Mouse (Mus musculus) neural tube, embryonic 13.5 days (tissue): Measurements from ENCODE around the gene Arhgap18. TPM values are rescaled to one million over a fixed set of nuclear protein-coding genes. Genes with fewer than 3 reads are reported as not detected.
"Not testable (repeated sequence)": the region's sequence is repeated elsewhere in the genome, so short reads cannot be mapped to it uniquely, and the experiment has no call there.

Experiments used
- ATAC-seq: fragments of 200-750 bp; cut with Nextera tagmentation; 2 replicates; pipeline ENCODE4 v1.8.0; 2017; ENCODE audit warnings: low read depth, mild to moderate bottlenecking, moderate TSS enrichment, moderate library complexity
- H3K27ac ChIP-seq: fragments of 300-500 bp; sonication (generic); replicated peaks from 2 replicates; pipeline ENCODE4 v1.5.1; 2015; ENCODE audit warnings: moderate library complexity, mild to moderate bottlenecking, inconsistent platforms
- H3K27me3 ChIP-seq: fragments of 300-500 bp; sonication (generic); 2 replicates; pipeline ENCODE4 v1.6.1; 2015; ENCODE audit warnings: mild to moderate bottlenecking, inconsistent platforms
- H3K36me3 ChIP-seq: fragments of 300-500 bp; sonication (generic); 2 replicates; pipeline ENCODE4 v1.6.1; 2015; ENCODE audit warnings: mild to moderate bottlenecking, inconsistent platforms
- H3K4me1 ChIP-seq: fragments of 300-500 bp; sonication (generic); replicated peaks from 2 replicates; pipeline ENCODE4 v1.6.1; 2015; ENCODE audit warnings: inconsistent platforms
- H3K4me2 ChIP-seq: fragments of 300-500 bp; sonication (generic); 2 replicates; pipeline ENCODE4 v1.6.1; 2015; ENCODE audit warnings: inconsistent platforms, mild to moderate bottlenecking, moderate library complexity
- H3K4me3 ChIP-seq: fragments of 300-500 bp; sonication (generic); 2 replicates; pipeline ENCODE4 v1.5.1; 2015; ENCODE audit warnings: mild to moderate bottlenecking, inconsistent platforms
- H3K9ac ChIP-seq: fragments of 300-500 bp; sonication (generic); 2 replicates; pipeline ENCODE4 v1.6.1; 2015; ENCODE audit warnings: moderate library complexity, mild to moderate bottlenecking, inconsistent platforms
- H3K9me3 ChIP-seq: fragments of 300-500 bp; sonication (generic); 2 replicates; pipeline ENCODE4 v1.6.1; 2016; ENCODE audit warnings: inconsistent platforms
- WGBS: fragments of 180-500 bp; shearing (Covaris S2); methylation state at CpG from one replicate; pipeline ENCODE4 v1.1.7; 2015; 5-methylcytosine and 5-hydroxymethylcytosine counted together
- polyA plus RNA-seq: library from polyadenylated mRNA; unstranded; fragments of >200 nt; fragmentation: Nextera tagmentation; extraction: Ambion mirVana; gene quantifications from 2 replicates; pipeline ENCODE4 v1.2.1, GENCODE M21; 2015

The Arhgap18 gene
- polyA plus RNA-seq, 1 experiment from 2014 or later, result 13.9 TPM

GRCm38 (mm10) chr10:26890269-26890955, 137.2 kb downstream of the Arhgap18 start:
- Histone ChIP-seq H3K4me3 (no peak overlapping the region), H3K4me1 (no peaks in the 10 kb centered on the region; the same call in 1 of the 2 replicates), H3K9me3 (no peaks in the 10 kb centered on the region), H3K27ac (no peak overlapping the region), H3K27me3 (no peaks in the 10 kb centered on the region), H3K9ac (no peak overlapping the region), H3K4me2 (no peak overlapping the region), H3K36me3 (no peaks in the 10 kb centered on the region)
- 4% methylated on average over 4 of the region's 4 CpGs for WGBS
- ATAC-seq, result peak; percentile 87

- no peaks in the 10 kb centered on the region for H3K36me3 ChIP-seq
- H3K27ac ChIP-seq, result no peak overlapping the region
- H3K9me3 ChIP-seq, result no peaks in the 10 kb centered on the region
- 70% methylated on average over 1 of the region's 1 CpGs for WGBS
- H3K4me2 ChIP-seq, result no peak overlapping the region
- H3K4me3 ChIP-seq, result no peak overlapping the region
- no peaks in the 10 kb centered on the region for H3K27me3 ChIP-seq
- no peak for ATAC-seq
- H3K4me1 ChIP-seq, result no peaks in the 10 kb centered on the region; the same call in 1 of the 2 replicates
- H3K9ac ChIP-seq, result no peak overlapping the region
These were observed 139.9 kb downstream of the Arhgap18 start for GRCm38 (mm10) chr10:26893091-26893490.

- no peaks in the 10 kb centered on the region for H3K9me3 ChIP-seq
- H3K4me3 ChIP-seq, result no peak overlapping the region
- H3K27ac ChIP-seq, result no peak overlapping the region
- no peaks in the 10 kb centered on the region for H3K36me3 ChIP-seq
- H3K4me2 ChIP-seq, result no peak overlapping the region
- WGBS, result 81% methylated on average over 6 of the region's 6 CpGs
- ATAC-seq, result no peak
- H3K9ac ChIP-seq, result no peak overlapping the region
- no peaks in the 10 kb centered on the region for H3K27me3 ChIP-seq
- H3K4me1 ChIP-seq, result no peaks in the 10 kb centered on the region
These were observed 142.5 kb downstream of the Arhgap18 start for GRCm38 (mm10) chr10:26895726-26896125.

- no peak for ATAC-seq
- no peak overlapping the region for H3K27ac ChIP-seq
- H3K4me3 ChIP-seq, result no peak overlapping the region
- no peak overlapping the region for H3K4me2 ChIP-seq
- H3K36me3 ChIP-seq, result no peaks in the 10 kb centered on the region
- no peaks in the 10 kb centered on the region for H3K27me3 ChIP-seq
- no peaks in the 10 kb centered on the region for H3K4me1 ChIP-seq
- 78% methylated on average over 1 of the region's 1 CpGs for WGBS
- H3K9me3 ChIP-seq, result no peaks in the 10 kb centered on the region
- no peak overlapping the region for H3K9ac ChIP-seq
These were observed 147.2 kb downstream of the Arhgap18 start for GRCm38 (mm10) chr10:26900426-26900825.

GRCm38 (mm10) chr10:26903781-26904180, 150.6 kb downstream of the Arhgap18 start:
- H3K4me3 ChIP-seq, result no peak overlapping the region
- H3K9me3 ChIP-seq, result no peaks in the 10 kb centered on the region
- H3K9ac ChIP-seq, result no peak overlapping the region
- no peak overlapping the region for H3K27ac ChIP-seq
- H3K4me1 ChIP-seq, result no peaks in the 10 kb centered on the region
- no peak overlapping the region for H3K4me2 ChIP-seq
- 80% methylated on average over 1 of the region's 1 CpGs for WGBS
- H3K36me3 ChIP-seq, result no peaks in the 10 kb centered on the region
- ATAC-seq, result no peak
- H3K27me3 ChIP-seq, result no peaks in the 10 kb centered on the region

- WGBS, result 80% methylated on average over 3 of the region's 3 CpGs
- Histone ChIP-seq H3K27me3 (no peaks in the 10 kb centered on the region), H3K36me3 (no peaks in the 10 kb centered on the region), H3K9ac (no peak overlapping the region), H3K4me3 (no peak overlapping the region), H3K9me3 (no peaks in the 10 kb centered on the region), H3K4me2 (no peak overlapping the region), H3K27ac (no peak overlapping the region), H3K4me1 (peaks cover 24% of the 10 kb centered on the region)
- ATAC-seq, result no peak
These were observed 158.0 kb downstream of the Arhgap18 start for GRCm38 (mm10) chr10:26911176-26911575.

GRCm38 (mm10) chr10:26912112-26912797, 159.0 kb downstream of the Arhgap18 start:
- 33% methylated on average over 7 of the region's 7 CpGs for WGBS
- no peak overlapping the region for H3K9ac ChIP-seq
- H3K4me3 ChIP-seq, result no peak overlapping the region
- H3K27ac ChIP-seq, result no peak overlapping the region; the same call in 1 of the 2 replicates
- H3K27me3 ChIP-seq, result no peaks in the 10 kb centered on the region
- peaks cover 24% of the 10 kb centered on the region for H3K4me1 ChIP-seq
- peak; percentile 97 for ATAC-seq
- H3K4me2 ChIP-seq, result no peak overlapping the region
- no peaks in the 10 kb centered on the region for H3K9me3 ChIP-seq
- no peaks in the 10 kb centered on the region for H3K36me3 ChIP-seq

- no peaks in the 10 kb centered on the region for H3K27me3 ChIP-seq
- ATAC-seq, result peak; percentile 72
- H3K9ac ChIP-seq, result no peak overlapping the region
- no peak overlapping the region for H3K4me2 ChIP-seq
- H3K4me1 ChIP-seq, result peaks cover 24% of the 10 kb centered on the region
- no peaks in the 10 kb centered on the region for H3K9me3 ChIP-seq
- no peaks in the 10 kb centered on the region for H3K36me3 ChIP-seq
- H3K4me3 ChIP-seq, result no peak overlapping the region
- H3K27ac ChIP-seq, result no peak overlapping the region; the same call in 1 of the 2 replicates
- WGBS, result 47% methylated on average over 1 of the region's 1 CpGs
These were observed 159.6 kb downstream of the Arhgap18 start for GRCm38 (mm10) chr10:26912807-26913206.

GRCm38 (mm10) chr10:26919307-26919977, 166.2 kb downstream of the Arhgap18 start:
- no peaks in the 10 kb centered on the region for H3K36me3 ChIP-seq
- H3K9ac ChIP-seq, result no peak overlapping the region
- 31% methylated on average over 5 of the region's 5 CpGs for WGBS
- ATAC-seq, result peak; percentile 59; the same call in 1 of the 2 replicates
- H3K4me1 ChIP-seq, result no peaks in the 10 kb centered on the region
- H3K4me2 ChIP-seq, result no peak overlapping the region
- H3K9me3 ChIP-seq, result no peaks in the 10 kb centered on the region
- no peaks in the 10 kb centered on the region for H3K27me3 ChIP-seq
- H3K4me3 ChIP-seq, result no peak overlapping the region
- no peak overlapping the region for H3K27ac ChIP-seq

- Histone ChIP-seq H3K9me3 (no peaks in the 10 kb centered on the region), H3K27me3 (no peaks in the 10 kb centered on the region), H3K27ac (no peak overlapping the region), H3K4me3 (no peak overlapping the region), H3K4me2 (no peak overlapping the region), H3K36me3 (no peaks in the 10 kb centered on the region), H3K4me1 (no peaks in the 10 kb centered on the region), H3K9ac (no peak overlapping the region)
- no peak for ATAC-seq
- 31% methylated on average over 8 of the region's 8 CpGs for WGBS
These were observed 167.3 kb downstream of the Arhgap18 start for GRCm38 (mm10) chr10:26920383-26920979.

- H3K36me3 ChIP-seq, H3K27ac ChIP-seq, H3K27me3 ChIP-seq, ATAC-seq, H3K4me2 ChIP-seq, H3K9ac ChIP-seq, H3K4me1 ChIP-seq, H3K4me3 ChIP-seq, H3K9me3 ChIP-seq: not testable (repeated sequence)
- 91% methylated on average over 6 of the region's 6 CpGs for WGBS
These were observed 182.8 kb downstream of the Arhgap18 start for GRCm38 (mm10) chr10:26936056-26936455.

- ATAC-seq, H3K9ac ChIP-seq: not testable (repeated sequence)
- 85% methylated on average over 4 of the region's 4 CpGs for WGBS
These were observed 185.2 kb downstream of the Arhgap18 start for GRCm38 (mm10) chr10:26938464-26938863.

More at GRCm38 (mm10) chr10:26938464-26938863, 185.2 kb downstream of the Arhgap18 start:
- H3K4me1 ChIP-seq, H3K27me3 ChIP-seq, H3K36me3 ChIP-seq, H3K9me3 ChIP-seq, H3K4me3 ChIP-seq, H3K27ac ChIP-seq, H3K4me2 ChIP-seq: not testable (repeated sequence)
